Mouse (Mus musculus): ENCODE data around the gene Cilp2. TPM values are rescaled to one million over a fixed set of nuclear protein-coding genes. Genes with fewer than 3 reads are reported as not detected.
A peak's percentile ranks its signal among the peaks of the same experiment; 100 is the strongest.

The Cilp2 gene
- 1 to 10 TPM in 1 of 2 experiments, under 1 TPM in 1; 0.50 to 1.4 TPM for total RNA-seq (2021)
- long read RNA-seq, experiment 1, partial matches to known transcripts, result 1 of 1 reads
- long read RNA-seq, experiment 1, other reads (novel, unspliced or antisense), result 0 of 1 reads
- long read RNA-seq, experiment 2, partial matches to known transcripts, result 1 of 3 reads
- long read RNA-seq, experiment 2, other reads (novel, unspliced or antisense), result 2 of 3 reads

DNA sequence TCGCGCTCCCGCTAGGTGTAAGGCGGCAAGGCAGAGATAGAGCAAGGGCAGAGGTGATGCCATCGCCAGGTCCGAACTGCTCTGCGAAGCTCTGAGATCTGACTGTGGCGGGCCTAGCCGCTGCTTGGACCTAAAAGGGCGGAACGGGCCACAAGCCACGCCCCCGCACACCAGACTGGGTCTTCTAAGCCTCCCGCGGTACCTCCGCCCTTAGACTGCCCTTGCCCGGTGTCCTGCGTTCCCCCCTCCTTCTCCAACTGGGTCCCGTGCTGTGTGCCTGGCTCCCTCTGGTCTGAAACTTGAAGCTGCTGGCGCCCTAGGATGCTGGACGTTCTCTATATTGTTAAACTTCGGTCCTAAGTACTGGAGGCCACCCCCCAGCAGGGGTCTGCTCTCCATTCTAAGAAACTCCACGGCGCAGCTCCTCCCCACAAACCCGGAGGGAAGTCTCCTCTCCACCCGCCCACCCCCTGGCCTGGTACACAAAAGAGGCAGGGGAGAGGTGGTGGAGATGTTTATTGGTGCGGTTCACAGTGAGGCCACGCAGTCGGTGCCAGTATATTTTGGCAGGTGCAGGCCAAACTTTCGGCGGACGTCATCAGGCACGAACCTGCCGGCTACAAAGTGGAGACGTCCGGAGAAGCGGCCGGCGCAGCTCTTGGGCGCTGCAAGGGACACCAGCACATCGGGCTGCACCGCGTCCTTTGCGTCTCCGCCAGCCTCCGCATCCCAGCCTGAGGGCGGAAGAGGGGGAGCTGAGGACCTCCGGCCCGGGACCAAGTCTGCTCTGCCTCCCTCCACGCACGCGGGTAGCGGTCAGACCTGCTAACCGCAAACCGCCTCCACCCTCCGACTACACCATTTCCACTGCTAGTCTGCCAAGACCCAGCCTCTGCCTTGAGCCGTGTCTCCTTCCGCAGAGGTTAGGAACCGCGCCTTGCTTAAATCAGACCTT lies at the start of gene Cilp2:
Gene Cilp2, minus strand, starts transcription at position 399 of the 955 bp plus-strand sequence.
- DNase-seq (ENCODE audit: low spot score in 2 of 2), result no peak

DNA sequence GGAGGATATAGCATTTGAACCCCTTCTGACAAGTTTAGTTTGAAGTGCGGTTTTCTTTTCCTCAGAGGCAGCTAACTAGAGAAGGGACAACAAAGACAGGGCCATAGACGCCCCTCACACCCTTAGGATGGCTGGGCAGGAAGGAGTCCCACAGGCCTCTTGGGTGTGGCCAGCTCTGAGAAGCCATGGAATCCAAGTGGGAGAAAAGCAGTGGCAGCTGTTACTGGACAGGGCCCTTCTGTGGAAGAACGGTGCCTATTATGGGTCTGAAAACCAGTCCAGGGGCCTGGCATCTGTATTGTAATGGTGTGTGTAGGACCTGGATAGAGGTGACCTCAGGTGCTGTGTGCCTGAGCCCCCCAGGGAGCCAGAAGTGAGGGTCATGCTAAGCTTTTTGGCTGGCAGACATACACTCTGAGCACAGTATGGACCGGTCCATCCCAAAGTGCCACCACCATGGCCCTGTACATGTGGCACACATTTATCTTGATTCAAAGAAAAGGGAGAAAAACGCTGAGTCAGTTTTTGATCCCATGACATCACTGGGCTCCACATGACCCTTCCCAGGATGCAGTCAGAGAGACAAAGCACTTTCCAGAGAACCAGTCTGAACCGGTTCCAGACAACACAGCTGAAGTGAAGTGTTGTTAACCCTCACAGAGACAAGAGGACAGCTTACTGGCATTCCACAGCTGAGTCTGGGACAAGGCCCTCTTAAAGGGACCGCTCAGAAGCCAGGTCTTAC lies 48.7 kb upstream of the Cilp2 start:
- DNase-seq (ENCODE audit: low spot score in 2 of 2), result no peak

DNA sequence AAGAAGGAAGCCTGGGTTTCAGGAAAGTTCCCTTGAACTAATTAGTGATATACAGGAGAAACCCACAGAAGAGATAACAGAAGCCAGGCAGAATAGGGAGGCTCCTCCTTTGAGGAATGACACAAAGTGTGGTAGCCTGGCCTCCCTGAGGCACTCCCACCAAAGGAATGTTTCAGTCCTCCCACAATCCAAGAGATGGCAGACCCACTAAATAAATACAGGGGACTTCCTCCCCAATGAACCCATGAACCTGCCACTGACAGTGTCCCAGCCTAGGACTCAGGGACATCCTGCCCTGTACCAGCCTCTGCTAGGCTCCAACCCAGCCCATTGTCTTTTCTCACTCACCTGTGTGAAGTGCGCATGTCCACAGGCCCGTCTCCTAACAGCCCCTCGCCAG lies 47.9 kb upstream of the Cilp2 start:
- no peak for DNase-seq (ENCODE audit: low spot score in 2 of 2)

DNA sequence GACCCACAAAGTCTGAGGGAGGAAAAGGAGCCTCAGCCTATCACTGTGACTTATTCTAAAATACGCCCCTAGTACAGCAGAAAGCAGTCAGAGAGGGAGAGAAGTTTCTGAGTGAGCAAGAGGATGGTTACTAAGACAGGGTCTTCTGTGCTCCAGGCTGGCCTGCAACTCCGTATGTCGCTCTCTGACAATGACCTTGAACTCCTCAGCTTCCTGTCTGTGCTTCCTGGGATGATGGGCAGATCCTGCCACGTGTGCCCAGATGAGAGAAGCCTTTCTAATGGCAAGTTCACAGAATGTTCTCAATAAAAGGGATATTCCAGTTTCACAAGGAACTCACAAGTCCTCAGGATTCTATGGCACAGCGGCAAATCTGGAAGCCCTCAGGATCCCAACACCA lies 47.1 kb upstream of the Cilp2 start:
- DNase-seq (ENCODE audit: low spot score in 2 of 2), result no peak

DNA sequence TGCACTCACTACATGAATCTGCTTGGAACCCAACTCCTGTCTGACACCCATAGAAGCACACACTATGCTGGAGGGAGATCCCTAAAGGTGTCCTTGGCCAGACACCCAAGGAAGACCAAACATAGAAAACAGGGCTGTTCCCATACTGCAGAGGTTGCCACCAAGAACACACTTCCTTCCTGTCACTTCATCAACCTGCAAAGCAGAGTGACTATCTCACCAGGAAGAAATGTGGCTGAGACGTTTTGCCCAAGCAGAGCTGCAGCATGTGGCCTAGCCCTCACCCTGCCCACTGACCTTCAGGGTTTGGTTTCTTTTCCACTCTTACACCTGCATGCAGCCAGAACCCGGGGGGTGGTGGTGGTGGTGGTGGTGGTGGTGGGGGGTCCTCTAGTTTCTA lies 46.3 kb upstream of the Cilp2 start:
- no peak for DNase-seq (ENCODE audit: low spot score in 2 of 2)

DNA sequence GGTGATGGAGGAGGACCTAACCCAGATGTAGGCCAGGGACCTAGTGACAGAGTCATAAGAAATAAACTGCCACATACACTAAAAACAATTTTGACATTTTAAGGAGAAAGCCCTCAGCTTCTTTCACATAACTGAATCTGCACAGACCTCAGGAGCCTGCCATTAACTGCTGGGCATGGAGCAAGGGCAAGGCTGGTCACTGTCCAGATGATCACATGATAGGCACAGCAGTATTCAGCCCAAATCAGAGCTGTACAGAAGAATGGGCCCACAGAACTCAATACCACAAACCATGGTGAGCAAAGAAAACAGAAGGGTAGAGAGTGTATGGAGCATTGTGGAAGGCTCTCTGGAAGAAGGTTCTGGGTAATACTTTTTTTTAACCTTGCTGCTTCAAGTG lies 39.4 kb upstream of the Cilp2 start:
- DNase-seq (ENCODE audit: low spot score in 2 of 2), result no peak

DNA sequence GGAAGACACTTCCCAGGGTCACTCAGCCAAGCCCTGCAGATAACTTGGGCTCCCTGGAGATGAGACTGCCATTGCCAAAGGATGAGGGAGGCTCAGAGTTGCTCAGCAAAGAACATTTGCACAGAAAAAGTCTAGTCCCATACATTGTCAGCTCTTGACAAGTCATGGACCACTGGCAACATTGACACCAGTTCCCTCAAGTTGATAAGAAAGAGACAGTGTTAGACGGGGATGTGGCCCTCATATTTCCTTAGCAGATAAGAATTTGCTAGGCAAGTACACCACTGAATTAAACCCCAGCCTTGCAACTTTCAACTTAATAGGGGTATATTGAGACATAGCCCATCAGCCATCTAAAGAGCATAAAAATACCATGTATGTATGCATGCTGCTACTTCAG lies 36.5 kb upstream of the Cilp2 start:
- no peak for DNase-seq (ENCODE audit: low spot score in 2 of 2)

DNA sequence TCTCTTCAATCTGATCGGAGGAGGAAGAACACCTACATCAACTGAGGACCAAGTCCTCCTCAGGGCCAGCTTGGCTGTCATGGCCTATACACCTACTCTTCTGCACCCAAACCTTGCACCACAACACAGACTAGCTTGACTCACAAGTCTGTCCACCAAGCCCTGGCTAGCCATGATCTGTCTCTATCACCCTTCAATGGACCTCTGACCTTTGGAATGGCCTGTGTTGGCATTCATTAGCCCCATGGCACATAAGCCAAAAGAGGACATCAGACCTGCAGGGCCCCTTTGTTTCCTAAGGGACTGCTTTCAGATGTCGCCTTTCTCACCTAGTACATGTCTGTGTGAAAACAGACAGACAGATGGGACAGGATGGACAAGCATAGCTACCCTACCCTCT lies 33.7 kb upstream of the Cilp2 start:
- no peak for DNase-seq (ENCODE audit: low spot score in 2 of 2)

DNA sequence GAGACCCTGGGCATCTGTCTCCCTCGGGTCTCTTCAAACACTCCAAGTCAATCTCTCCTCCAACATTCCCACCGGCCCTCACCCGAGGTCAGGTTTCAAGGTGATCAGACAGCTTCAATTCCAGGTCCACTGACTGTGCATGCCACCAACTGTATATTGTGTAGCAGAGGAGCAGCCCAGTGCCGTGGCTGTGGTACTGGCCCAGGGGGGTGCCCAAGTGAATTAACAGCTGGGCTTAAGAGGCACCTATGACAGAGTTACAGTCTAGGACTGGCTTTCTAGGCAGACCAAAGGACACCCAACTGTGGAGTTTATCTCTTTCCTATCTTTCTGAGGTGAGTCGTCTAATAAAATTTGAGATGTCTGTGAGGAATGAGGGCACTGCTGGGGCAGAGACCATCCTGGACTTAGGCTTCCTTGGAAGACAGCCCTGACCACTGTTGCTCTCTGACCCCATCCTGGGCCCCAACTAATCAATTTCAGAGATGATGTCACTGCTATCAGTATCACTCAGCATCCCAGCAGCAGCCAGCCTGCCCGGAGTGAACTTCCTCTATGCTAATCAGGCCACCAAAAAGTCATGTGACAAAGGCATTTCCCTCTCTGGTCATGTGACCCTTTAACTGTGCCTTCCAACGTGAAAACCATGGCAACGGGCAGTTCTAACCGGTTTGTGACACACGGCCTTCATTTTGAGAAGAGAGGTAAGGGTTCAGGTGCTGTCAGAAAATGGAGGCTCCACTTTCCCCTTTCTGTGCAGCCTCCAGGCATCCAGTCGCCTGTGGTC lies 32.6 kb upstream of the Cilp2 start:
- no peak for DNase-seq (ENCODE audit: low spot score in 2 of 2)

DNA sequence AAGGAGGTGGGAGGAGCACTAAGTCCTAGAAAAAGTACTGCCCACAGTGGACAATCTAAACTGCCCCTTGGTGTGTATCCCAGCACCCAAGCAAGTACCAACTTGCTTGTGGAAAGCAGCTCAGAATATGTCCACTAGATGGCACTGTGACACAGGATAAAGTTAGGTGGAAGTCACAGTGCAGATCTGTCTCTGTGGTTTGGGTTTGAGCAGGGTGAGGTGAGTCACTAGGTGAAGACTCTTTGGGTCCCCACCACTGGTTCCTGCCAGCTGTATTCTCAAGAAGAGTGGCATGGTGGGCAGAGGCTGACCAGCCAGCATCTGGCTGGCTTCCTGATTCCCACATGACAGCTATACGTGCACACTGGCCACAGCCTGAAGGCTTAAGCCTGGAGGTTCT lies 31.5 kb upstream of the Cilp2 start:
- peak in 1 of 2 experiments; percentile 64 for DNase-seq (ENCODE audit: low spot score in 2 of 2)

DNA sequence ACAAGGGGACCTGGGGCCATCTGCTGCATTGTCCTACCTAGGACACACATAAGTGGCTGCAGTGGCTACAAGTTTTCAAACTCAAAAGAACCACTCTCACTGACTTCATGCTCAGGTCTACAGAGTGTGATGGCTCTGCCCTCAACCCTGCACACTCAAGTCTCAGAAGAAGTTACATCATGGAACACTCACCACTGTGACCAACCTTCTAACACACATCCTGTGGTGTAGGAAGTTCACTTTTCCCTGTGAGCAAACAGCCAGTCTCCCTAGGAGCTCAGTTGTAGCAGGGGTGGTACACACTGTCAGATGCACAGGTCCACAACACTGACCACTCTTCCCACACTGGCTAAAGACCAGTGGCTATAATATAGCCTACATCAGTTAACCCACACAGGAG lies 31.0 kb upstream of the Cilp2 start:
- no peak for DNase-seq (ENCODE audit: low spot score in 2 of 2)

DNA sequence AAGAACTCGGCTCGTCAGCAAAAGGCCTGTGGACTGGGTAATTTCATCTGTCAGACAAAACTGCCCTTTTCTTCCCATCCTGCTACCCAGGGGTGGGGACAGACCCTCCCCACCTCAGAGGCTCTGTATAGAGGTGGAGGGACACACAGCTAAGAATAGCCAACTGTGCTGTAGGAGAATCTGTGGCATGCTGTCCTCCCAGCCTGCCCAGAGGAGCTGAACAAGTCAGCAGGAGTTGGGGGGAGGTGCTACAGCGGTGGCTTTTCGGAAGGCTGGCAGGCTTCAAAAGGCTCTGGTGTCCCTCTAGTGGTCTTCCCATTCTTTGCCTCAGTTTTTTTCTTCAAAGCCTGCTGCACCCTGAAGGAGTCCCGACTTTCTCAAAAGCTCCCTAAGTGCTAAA lies 28.3 kb upstream of the Cilp2 start:
- no peak for DNase-seq (ENCODE audit: low spot score in 2 of 2)

DNA sequence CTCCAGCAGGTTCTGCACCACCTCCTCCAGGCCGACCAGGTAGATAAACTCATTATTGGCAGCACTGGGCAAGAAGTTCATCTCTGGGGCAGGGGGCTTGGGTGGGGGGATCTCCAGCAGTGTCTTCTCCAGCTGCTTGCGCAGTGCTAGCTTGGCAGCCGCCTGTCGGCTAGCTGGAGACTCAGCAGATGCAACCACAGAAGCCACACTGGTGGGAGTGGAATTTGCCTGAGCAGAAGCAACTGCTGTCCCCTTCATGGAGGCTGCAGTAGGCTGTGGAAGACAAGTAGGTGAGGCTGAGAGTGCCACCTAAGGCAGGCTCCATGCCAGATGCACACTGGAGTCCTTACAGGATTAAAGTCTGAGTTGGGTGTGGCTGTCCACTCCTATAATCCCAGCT lies 27.0 kb upstream of the Cilp2 start:
- DNase-seq (ENCODE audit: low spot score in 2 of 2), result no peak

DNA sequence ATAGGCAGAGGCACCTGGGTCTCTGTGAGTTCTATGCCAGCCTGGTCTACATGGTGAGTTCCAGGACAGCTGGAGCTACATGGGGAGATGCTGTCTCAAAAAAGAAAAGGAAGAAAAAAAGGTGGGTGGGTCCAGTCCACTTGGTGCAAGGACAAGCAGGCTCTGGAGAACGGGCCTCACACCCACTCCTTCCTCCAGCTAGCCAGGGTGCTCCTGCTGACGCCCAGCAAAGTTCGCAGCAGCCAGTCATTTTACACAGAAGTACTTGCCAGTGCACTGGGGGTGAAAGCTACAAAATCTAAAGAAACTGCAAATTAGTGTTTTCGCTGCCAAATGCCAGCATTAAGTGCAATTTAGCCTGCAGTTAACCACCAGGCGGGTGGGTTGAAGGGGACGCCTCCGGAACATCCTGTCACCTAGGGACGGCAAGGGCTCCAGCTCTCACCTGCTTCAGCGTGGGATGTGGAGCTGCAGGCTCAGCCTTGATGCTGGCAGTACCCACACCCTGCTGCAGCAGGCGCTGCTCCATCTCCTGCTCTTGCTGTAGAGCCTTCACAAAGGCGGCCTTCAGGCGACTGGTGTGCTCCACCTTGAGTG lies 25.1 kb upstream of the Cilp2 start:
- DNase-seq (ENCODE audit: low spot score in 2 of 2), result no peak

DNA sequence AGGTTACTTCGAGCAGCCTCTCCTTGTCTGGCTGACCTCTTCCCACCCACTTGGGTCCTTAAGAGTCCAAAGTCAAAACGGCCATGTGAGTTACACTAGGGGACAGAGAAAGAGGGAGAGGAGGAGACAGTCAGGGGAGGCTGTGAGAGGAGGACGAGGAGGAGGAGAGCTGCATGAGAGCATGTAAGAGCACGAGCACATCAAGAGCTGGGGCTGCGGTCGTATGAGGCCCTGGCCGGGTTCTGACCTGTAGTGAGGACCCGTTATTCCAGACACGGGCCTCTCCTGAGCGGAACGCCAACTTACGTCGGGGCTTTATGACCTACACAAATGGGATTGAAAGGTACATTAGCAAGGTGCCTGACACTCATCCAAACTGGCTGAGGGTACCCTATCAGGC lies 24.4 kb upstream of the Cilp2 start:
- DNase-seq (ENCODE audit: low spot score in 2 of 2), result no peak

DNA sequence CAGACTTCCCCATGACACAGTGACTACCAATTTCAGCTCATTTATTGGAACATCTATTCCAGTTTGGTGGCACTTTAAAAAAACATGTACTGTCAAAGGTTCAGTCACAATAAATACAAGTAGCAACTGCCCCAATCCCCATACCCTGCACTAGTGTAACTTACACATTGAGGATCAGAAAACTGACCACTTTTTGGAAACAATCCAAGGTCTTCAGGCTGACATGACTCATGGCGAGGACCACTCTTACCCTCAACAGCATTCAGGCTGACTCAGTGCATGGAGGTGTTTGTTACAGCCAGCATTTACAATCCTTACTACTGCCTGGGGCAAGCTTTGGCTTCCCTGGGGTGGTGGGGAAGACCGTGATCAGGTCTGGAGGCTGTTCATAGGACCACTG lies 19.6 kb upstream of the Cilp2 start:
- no peak for DNase-seq (ENCODE audit: low spot score in 2 of 2)

DNA sequence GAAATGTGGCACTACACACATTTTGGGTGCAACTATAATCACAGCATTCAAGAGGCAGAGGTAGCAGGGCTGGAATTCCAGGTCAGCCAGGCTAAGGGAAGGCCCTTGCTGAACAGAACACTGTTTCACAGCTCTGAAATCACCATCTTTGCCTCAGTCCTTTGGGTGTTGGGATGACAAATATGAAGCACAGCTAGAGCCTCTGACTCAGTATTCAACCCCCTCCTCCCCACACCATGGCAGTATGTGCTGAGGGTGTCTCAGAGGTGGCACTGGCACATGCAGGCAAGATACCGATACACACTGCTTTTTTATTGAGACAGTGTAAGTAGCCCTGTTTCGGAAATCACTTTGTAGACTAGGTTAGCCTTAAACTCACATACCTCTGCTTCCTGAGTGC lies 18.8 kb upstream of the Cilp2 start:
- DNase-seq (ENCODE audit: low spot score in 2 of 2), result no peak

DNA sequence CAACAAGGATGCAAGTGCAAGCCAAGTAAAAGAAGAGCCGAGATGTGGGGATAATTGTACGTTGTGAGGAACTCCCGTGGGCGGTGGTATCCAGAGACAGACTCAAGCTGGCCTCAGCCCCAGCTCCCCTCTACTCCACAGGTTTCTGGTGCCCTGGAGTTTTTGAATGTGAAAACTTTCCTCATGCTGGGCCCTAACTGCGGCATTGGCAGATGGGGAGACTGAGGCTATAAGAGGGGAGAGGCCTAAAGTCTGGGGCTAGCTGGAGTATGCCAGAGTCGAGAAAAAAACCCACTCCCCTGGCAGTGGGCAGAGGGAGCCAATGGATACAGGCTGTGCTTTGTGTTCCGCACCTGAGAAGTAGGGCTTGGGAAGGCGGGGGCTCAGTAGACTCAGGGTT lies 16.6 kb upstream of the Cilp2 start:
- no peak for DNase-seq (ENCODE audit: low spot score in 2 of 2)

DNA sequence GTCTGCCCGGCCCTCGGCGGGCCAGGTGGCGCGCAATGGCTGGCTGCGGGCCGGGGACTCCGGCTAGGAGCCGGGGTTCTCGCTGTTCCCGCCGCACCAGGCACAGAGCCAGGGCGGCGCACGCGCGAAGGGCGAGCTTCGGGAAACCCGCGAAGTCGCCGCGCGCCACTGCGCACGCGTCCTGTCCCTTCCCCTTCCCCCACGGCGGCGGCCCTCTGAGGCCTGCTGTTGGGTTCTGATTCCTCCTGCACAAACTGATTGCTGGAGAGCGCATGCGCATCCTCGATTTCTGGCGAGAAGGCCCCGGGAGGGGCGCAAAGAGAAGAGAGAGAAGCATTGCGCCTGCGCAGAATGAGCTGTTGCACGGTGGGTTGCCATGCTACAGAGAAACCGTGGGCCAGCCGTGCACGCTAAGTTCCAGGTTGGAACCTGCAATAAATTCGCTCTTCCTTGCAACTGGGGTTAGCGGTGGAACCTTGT lies 15.6 kb upstream of the Cilp2 start:
- DNase-seq (ENCODE audit: low spot score in 2 of 2), result peak; percentile 98 to 99

DNA sequence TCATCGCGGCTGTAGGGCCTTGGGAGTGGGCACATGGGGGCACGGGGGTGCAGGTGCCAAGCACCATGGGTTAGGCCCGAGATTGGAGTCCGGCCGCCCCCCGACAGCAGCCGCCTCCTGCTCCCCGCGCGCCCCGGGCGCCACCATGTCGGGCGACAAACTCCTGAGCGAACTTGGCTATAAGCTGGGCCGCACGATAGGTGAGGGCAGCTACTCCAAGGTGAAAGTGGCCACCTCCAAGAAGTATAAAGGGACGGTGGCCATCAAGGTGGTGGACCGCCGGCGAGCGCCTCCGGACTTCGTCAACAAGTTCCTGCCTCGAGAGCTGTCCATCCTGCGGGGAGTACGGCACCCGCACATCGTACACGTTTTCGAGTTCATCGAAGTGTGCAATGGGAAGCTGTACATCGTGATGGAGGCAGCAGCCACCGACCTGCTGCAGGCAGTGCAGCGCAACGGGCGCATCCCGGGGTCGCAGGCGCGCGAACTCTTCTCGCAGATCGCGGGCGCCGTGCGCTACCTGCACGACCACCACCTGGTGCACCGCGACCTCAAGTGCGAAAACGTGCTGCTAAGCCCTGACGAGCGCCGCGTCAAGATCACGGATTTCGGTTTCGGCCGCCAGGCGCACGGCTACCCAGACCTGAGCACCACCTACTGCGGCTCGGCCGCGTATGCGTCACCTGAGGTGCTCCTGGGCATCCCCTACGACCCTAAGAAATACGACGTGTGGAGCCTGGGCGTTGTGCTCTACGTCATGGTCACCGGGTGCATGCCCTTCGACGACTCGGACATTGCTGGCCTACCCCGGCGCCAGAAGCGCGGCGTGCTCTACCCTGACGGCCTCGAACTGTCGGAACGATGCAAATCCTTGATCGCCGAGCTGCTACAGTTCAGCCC lies 14.9 kb upstream of the Cilp2 start, which contains the start of the genes Tssk6, Ndufa13 and Yjefn3:
Gene Tssk6, plus strand, starts transcription at position 22 of the 900 bp plus-strand sequence.
Gene Ndufa13, minus strand, starts transcription at position 396 of the 900 bp plus-strand sequence.
Gene Yjefn3, minus strand, starts transcription at position 550 of the 900 bp plus-strand sequence.
- no peak for DNase-seq (ENCODE audit: low spot score in 2 of 2)
